Mouse (Mus musculus) cerebellum, postnatal 10 days (tissue): ENCODE measurements around the gene Cbr4.

Source experiments
- DNase-seq, 2 experiments: peaks; one replicate each; pipeline ENCODE4 v3.0.0; 2021; ENCODE audit warnings: mixed read lengths in 2 of 2

The Cbr4 gene

GRCm38 (mm10) chr8:61497110-61497509 lies 9.6 kb downstream of the Cbr4 start:
- no peak for DNase-seq

- DNase-seq = peak; percentile 57 to 65
Measured at GRCm38 (mm10) chr8:61499035-61499434, 11.5 kb downstream of the Cbr4 start.

GRCm38 (mm10) chr8:61500914-61501313 lies 13.4 kb downstream of the Cbr4 start:
- no peak for DNase-seq

- no peak for DNase-seq
Measured at GRCm38 (mm10) chr8:61502277-61502676, 14.7 kb downstream of the Cbr4 start.

GRCm38 (mm10) chr8:61515110-61515930 lies 27.8 kb downstream of the Cbr4 start:
- peak; percentile 34 to 50 for DNase-seq

- peak; percentile 95 to 97 for DNase-seq
Measured at GRCm38 (mm10) chr8:61515931-61516744, 28.6 kb downstream of the Cbr4 start.

GRCm38 (mm10) chr8:61516745-61517501 lies 29.4 kb downstream of the Cbr4 start:
- DNase-seq = peak; percentile 19 to 21

- no peak for DNase-seq
Measured at GRCm38 (mm10) chr8:61517502-61518185, 30.1 kb downstream of the Cbr4 start.

GRCm38 (mm10) chr8:61522132-61522531 lies 34.6 kb downstream of the Cbr4 start:
- peak; percentile 52 to 61 for DNase-seq

- no peak for DNase-seq
Measured at GRCm38 (mm10) chr8:61527037-61527436, 39.5 kb downstream of the Cbr4 start.

- DNase-seq = no peak
Measured at GRCm38 (mm10) chr8:61528197-61528596, 40.7 kb downstream of the Cbr4 start.

- DNase-seq = no peak
Measured at GRCm38 (mm10) chr8:61528642-61529041, 41.1 kb downstream of the Cbr4 start.

- DNase-seq = peak in 1 of 2 experiments; percentile 20
Measured at GRCm38 (mm10) chr8:61531944-61532795, 44.6 kb downstream of the Cbr4 start.

GRCm38 (mm10) chr8:61532831-61533230 lies 45.3 kb downstream of the Cbr4 start:
- DNase-seq = no peak

GRCm38 (mm10) chr8:61533356-61533926 lies 45.9 kb downstream of the Cbr4 start:
- no peak for DNase-seq

GRCm38 (mm10) chr8:61535472-61535871 lies 47.9 kb downstream of the Cbr4 start:
- no peak for DNase-seq

GRCm38 (mm10) chr8:61537471-61537870 lies 49.9 kb downstream of the Cbr4 start:
- DNase-seq = no peak

GRCm38 (mm10) chr8:61539828-61540500 lies 52.4 kb downstream of the Cbr4 start:
- DNase-seq = peak; percentile 90 to 93

- DNase-seq = no peak
Measured at GRCm38 (mm10) chr8:61549585-61549984, 62.1 kb downstream of the Cbr4 start.

GRCm38 (mm10) chr8:61550006-61550748 lies 62.6 kb downstream of the Cbr4 start:
- DNase-seq = peak; percentile 26 to 33
